Mouse (Mus musculus) forebrain, embryonic 15.5 days (tissue): ENCODE results near the gene Ehd1. TPM values are rescaled to one million over a fixed set of nuclear protein-coding genes. Genes with fewer than 3 reads are reported as not detected.

Experiments
- ATAC-seq: fragments of 200-750 bp; cut with Nextera tagmentation; replicated peaks from 2 replicates; pipeline ENCODE4 v1.8.0; 2017; ENCODE audit warnings: mild to moderate bottlenecking, moderate TSS enrichment, moderate library complexity
- H3K27ac ChIP-seq: fragments of 300-500 bp; sonication (generic); replicated peaks from 2 replicates; pipeline ENCODE4 v1.5.1; 2015; ENCODE audit warnings: mild to moderate bottlenecking, inconsistent platforms
- H3K27me3 ChIP-seq: fragments of 300-500 bp; sonication (generic); 2 replicates; pipeline ENCODE4 v1.6.1; 2015; ENCODE audit warnings: inconsistent platforms
- H3K36me3 ChIP-seq: fragments of 300-500 bp; sonication (generic); 2 replicates; pipeline ENCODE4 v1.6.1; 2015; ENCODE audit warnings: mild to moderate bottlenecking, inconsistent platforms
- H3K4me1 ChIP-seq: fragments of 300-500 bp; sonication (generic); 2 replicates; pipeline ENCODE4 v1.6.1; 2015; ENCODE audit warnings: inconsistent platforms
- H3K4me2 ChIP-seq: fragments of 300-500 bp; sonication (generic); replicated peaks from 2 replicates; pipeline ENCODE4 v1.6.1; 2015; ENCODE audit warnings: mild to moderate bottlenecking, inconsistent platforms
- H3K4me3 ChIP-seq: fragments of 300-500 bp; sonication (generic); 2 replicates; pipeline ENCODE4 v1.5.1; 2015; ENCODE audit warnings: mild to moderate bottlenecking, inconsistent platforms
- H3K9ac ChIP-seq: fragments of 300-500 bp; sonication (generic); replicated peaks from 2 replicates; pipeline ENCODE4 v1.6.1; 2015; ENCODE audit warnings: mild to moderate bottlenecking, inconsistent platforms
- H3K9me3 ChIP-seq: fragments of 300-500 bp; sonication (generic); 2 replicates; pipeline ENCODE4 v1.6.1; 2016; ENCODE audit warnings: inconsistent platforms
- WGBS: fragments of 180-500 bp; shearing (Covaris S2); methylation state at CpG from one replicate; pipeline ENCODE4 v1.1.7; 2015; ENCODE audit warnings: mixed read lengths; 5-methylcytosine and 5-hydroxymethylcytosine counted together
- polyA plus RNA-seq: library from polyadenylated mRNA; unstranded; fragments of >200 nt; fragmentation: Nextera tagmentation; extraction: Ambion mirVana; gene quantifications from 2 replicates; pipeline ENCODE4 v1.2.1, GENCODE M21; 2015

The Ehd1 gene
- polyA plus RNA-seq, 1 experiment from 2014 or later = 88.1 TPM

GRCm38 (mm10) chr19:6334673-6335457 is 58.3 kb downstream of the Ehd1 start, which contains the start of gene Men1:
Men1 (plus strand) TSS chr19:6334979.
- Histone ChIP-seq H3K9me3 (no peaks in the 10 kb centered on the region), H3K4me3 (peak within 1 kb of the TSS; percentile 89), H3K9ac (peak within 1 kb of the TSS; percentile 89), H3K4me2 (peak within 1 kb of the TSS; percentile 85), H3K27ac (peak within 1 kb of the TSS; percentile 74), H3K4me1 (peaks cover 32% of the 10 kb centered on the region), H3K36me3 (peaks cover 28% of the 10 kb centered on the region), H3K27me3 (no peaks in the 10 kb centered on the region)
- under 1% methylated on average over 39 of the region's 43 CpGs for WGBS
- peak; percentile 96 for ATAC-seq

- ATAC-seq = peak; percentile 39; the same call in 1 of the 2 replicates
- Histone ChIP-seq H3K4me2 (peak overlapping the region; percentile 85), H3K4me3 (peak overlapping the region; percentile 89), H3K9me3 (no peaks in the 10 kb centered on the region), H3K9ac (peak overlapping the region; percentile 89), H3K27ac (peak overlapping the region; percentile 74), H3K27me3 (no peaks in the 10 kb centered on the region), H3K4me1 (peaks cover 34% of the 10 kb centered on the region), H3K36me3 (peaks cover 34% of the 10 kb centered on the region)
- WGBS = under 1% methylated on average over 25 of the region's 25 CpGs
Observed at GRCm38 (mm10) chr19:6335458-6335827, 58.9 kb downstream of the Ehd1 start.

- Histone ChIP-seq H3K4me1 (peaks cover 42% of the 10 kb centered on the region), H3K4me3 (peak overlapping the region; percentile 89), H3K36me3 (peaks cover 36% of the 10 kb centered on the region), H3K27me3 (no peaks in the 10 kb centered on the region), H3K9me3 (no peaks in the 10 kb centered on the region), H3K27ac (no peak overlapping the region), H3K9ac (peak overlapping the region; percentile 89; the same call in 1 of the 2 replicates), H3K4me2 (peak overlapping the region; percentile 85)
- ATAC-seq = no peak
- 94% methylated on average over 10 of the region's 10 CpGs for WGBS
Observed at GRCm38 (mm10) chr19:6336920-6337319, 60.4 kb downstream of the Ehd1 start.

GRCm38 (mm10) chr19:6338171-6338570 is 61.6 kb downstream of the Ehd1 start:
- H3K27ac ChIP-seq = no peak overlapping the region
- no peaks in the 10 kb centered on the region for H3K27me3 ChIP-seq
- no peak overlapping the region for H3K9ac ChIP-seq
- WGBS = 92% methylated on average over 7 of the region's 7 CpGs
- peaks cover 45% of the 10 kb centered on the region for H3K36me3 ChIP-seq
- H3K4me3 ChIP-seq = no peak overlapping the region
- no peaks in the 10 kb centered on the region for H3K9me3 ChIP-seq
- H3K4me1 ChIP-seq = peaks cover 40% of the 10 kb centered on the region
- no peak overlapping the region for H3K4me2 ChIP-seq
- no peak for ATAC-seq

GRCm38 (mm10) chr19:6338716-6339115 is 62.2 kb downstream of the Ehd1 start:
- Histone ChIP-seq H3K9ac (no peak overlapping the region), H3K4me3 (no peak overlapping the region), H3K4me2 (no peak overlapping the region), H3K27me3 (no peaks in the 10 kb centered on the region), H3K9me3 (no peaks in the 10 kb centered on the region), H3K36me3 (peaks cover 45% of the 10 kb centered on the region), H3K4me1 (peaks cover 40% of the 10 kb centered on the region), H3K27ac (no peak overlapping the region)
- ATAC-seq = no peak
- WGBS = 91% methylated on average over 11 of the region's 11 CpGs

- Histone ChIP-seq H3K9me3 (no peaks in the 10 kb centered on the region), H3K27ac (no peak overlapping the region), H3K27me3 (no peaks in the 10 kb centered on the region), H3K4me1 (peaks cover 38% of the 10 kb centered on the region), H3K36me3 (peaks cover 48% of the 10 kb centered on the region), H3K4me3 (no peak overlapping the region), H3K4me2 (no peak overlapping the region), H3K9ac (no peak overlapping the region)
- WGBS = 97% methylated on average over 6 of the region's 6 CpGs
- no peak for ATAC-seq
Observed at GRCm38 (mm10) chr19:6339191-6339590, 62.7 kb downstream of the Ehd1 start.

- Histone ChIP-seq H3K36me3 (peaks cover 51% of the 10 kb centered on the region), H3K4me1 (peaks cover 34% of the 10 kb centered on the region), H3K4me3 (no peak overlapping the region), H3K27me3 (no peaks in the 10 kb centered on the region), H3K27ac (no peak overlapping the region), H3K9ac (no peak overlapping the region), H3K4me2 (0 out of 2 replicates have a peak overlapping the region, but pooled peaks have one; percentile 73), H3K9me3 (no peaks in the 10 kb centered on the region)
- 71% methylated on average over 15 of the region's 15 CpGs for WGBS
- ATAC-seq = no peak
Observed at GRCm38 (mm10) chr19:6339890-6340504, 63.5 kb downstream of the Ehd1 start.

GRCm38 (mm10) chr19:6340524-6341452 is 64.3 kb downstream of the Ehd1 start, which contains the start of gene Map4k2:
Map4k2 (plus strand) TSS chr19:6341135.
- Histone ChIP-seq H3K4me3 (peak within 1 kb of the TSS; percentile 45), H3K4me2 (peak within 1 kb of the TSS; percentile 73), H3K9me3 (no peaks in the 10 kb centered on the region), H3K4me1 (peaks cover 31% of the 10 kb centered on the region), H3K27me3 (no peaks in the 10 kb centered on the region), H3K36me3 (peaks cover 59% of the 10 kb centered on the region), H3K27ac (no peak within 1 kb of the TSS), H3K9ac (peak within 1 kb of the TSS; percentile 47)
- ATAC-seq = peak; percentile 65
- WGBS = 8% methylated on average over 64 of the region's 72 CpGs

GRCm38 (mm10) chr19:6341453-6342077 is 65.0 kb downstream of the Ehd1 start:
- ATAC-seq = no peak

GRCm38 (mm10) chr19:6342276-6342933 is 65.9 kb downstream of the Ehd1 start:
- no peak overlapping the region for H3K9ac ChIP-seq
- H3K27ac ChIP-seq = no peak overlapping the region
- peaks cover 72% of the 10 kb centered on the region for H3K36me3 ChIP-seq
- WGBS = 80% methylated on average over 5 of the region's 5 CpGs
- ATAC-seq = no peak
- H3K9me3 ChIP-seq = no peaks in the 10 kb centered on the region
- no peak overlapping the region for H3K4me3 ChIP-seq
- no peaks in the 10 kb centered on the region for H3K27me3 ChIP-seq
- peaks cover 15% of the 10 kb centered on the region for H3K4me1 ChIP-seq
- H3K4me2 ChIP-seq = no peak overlapping the region

More at GRCm38 (mm10) chr19:6341453-6342077, 65.0 kb downstream of the Ehd1 start:
- Histone ChIP-seq H3K4me3 (peak overlapping the region; percentile 45), H3K4me2 (peak overlapping the region; percentile 73), H3K4me1 (peaks cover 24% of the 10 kb centered on the region), H3K9ac (peak overlapping the region; percentile 47), H3K27ac (no peak overlapping the region), H3K27me3 (no peaks in the 10 kb centered on the region), H3K36me3 (peaks cover 67% of the 10 kb centered on the region), H3K9me3 (no peaks in the 10 kb centered on the region)
- WGBS = 12% methylated on average over 23 of the region's 23 CpGs
